Mouse (Mus musculus): ENCODE data around the gene Sox9. TPM values are rescaled to one million over a fixed set of nuclear protein-coding genes. Genes with fewer than 3 reads are reported as not detected.

Sox9 gene
- total RNA-seq, 2 experiments from 2014 or later: 1.1 to 1.9 TPM

- DNase-seq: no peak
These were observed 16.9 kb downstream of the Sox9 start for GRCm38 (mm10) chr11:112798831-112799382.

GRCm38 (mm10) chr11:112801189-112801818 lies 19.3 kb downstream of the Sox9 start:
- DNase-seq: no peak

DNA sequence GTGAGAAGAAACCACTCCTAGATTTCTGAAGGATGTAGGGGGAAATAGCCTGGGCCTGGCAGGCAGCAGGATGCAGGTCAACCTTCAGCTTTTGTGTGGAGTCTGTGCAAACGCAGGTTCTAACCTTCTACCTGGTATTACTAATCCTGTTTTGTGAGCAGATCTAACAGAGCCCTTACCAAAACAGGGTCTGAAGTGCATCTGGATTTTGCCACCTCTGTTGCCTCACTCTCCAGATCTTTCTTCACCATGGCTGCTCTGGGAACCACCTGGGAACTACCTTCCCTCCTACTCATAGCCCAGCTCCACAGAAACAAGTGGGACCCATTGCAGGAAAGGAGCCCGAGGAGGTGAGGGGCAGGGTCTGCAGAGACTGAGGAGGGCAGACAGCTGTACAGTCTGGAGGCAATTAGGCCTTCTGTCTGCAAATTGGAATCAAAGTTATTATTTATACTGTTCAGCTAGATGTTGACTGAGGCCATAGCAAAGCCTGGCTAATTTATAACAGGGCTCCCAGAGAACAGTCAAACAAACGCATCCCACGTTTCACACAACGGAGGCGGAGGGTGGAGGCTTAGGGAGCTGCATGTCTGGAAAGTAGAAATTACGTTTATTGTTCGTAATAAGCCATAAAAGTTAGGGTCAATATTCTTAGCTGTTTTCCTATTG lies 25.9 kb downstream of the Sox9 start:
- no peak for DNase-seq

GRCm38 (mm10) chr11:112810447-112811151 lies 28.6 kb downstream of the Sox9 start:
- peak in 1 of 2 experiments; percentile 37 for DNase-seq

GRCm38 (mm10) chr11:112811152-112811871 lies 29.3 kb downstream of the Sox9 start:
- DNase-seq: peak; percentile 78 to 83

- no peak for DNase-seq
These were observed 36.0 kb downstream of the Sox9 start for GRCm38 (mm10) chr11:112817829-112818650.

GRCm38 (mm10) chr11:112818651-112819270 lies 36.7 kb downstream of the Sox9 start:
- DNase-seq: peak in 1 of 2 experiments; percentile 36

- DNase-seq: no peak
These were observed 39.5 kb downstream of the Sox9 start for GRCm38 (mm10) chr11:112821536-112821935.

DNA sequence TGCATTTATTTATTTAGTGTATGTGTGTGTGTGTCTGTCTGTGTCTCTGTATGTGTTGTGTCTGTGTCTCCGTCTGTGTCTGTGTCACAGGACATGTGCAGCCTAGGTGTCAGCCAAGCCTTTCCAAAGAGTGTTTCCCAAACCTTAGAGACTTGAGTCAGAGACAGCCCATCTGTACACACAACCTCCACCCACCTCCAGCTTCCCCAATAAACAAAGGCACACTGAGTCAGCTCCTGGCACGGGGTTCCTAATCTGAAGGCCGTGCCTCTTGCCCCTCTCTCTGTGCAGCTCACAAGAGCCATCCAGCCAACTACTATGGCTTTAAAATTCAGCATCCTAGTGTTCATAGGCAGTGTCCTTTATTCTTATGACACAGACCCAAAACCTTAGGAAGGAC lies 42.1 kb downstream of the Sox9 start:
- peak; percentile 17 to 22 for DNase-seq

GRCm38 (mm10) chr11:112826193-112827043 lies 44.4 kb downstream of the Sox9 start:
- DNase-seq: no peak

DNA sequence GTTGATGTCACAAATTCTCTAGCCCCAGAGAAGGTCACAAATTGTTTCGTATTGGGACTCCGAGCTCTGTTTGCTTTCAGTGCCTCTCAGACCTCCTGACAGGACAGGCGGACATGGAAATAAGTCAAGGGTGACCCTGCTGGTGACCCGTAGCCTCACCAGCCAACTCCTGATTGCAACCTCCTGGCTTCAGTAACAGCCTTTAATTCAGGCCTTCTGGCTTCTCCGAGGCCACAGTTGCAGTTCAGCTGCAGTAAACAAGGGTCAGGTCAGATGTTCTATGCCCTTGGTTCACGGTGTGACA lies 45.0 kb downstream of the Sox9 start:
- DNase-seq: no peak

DNA sequence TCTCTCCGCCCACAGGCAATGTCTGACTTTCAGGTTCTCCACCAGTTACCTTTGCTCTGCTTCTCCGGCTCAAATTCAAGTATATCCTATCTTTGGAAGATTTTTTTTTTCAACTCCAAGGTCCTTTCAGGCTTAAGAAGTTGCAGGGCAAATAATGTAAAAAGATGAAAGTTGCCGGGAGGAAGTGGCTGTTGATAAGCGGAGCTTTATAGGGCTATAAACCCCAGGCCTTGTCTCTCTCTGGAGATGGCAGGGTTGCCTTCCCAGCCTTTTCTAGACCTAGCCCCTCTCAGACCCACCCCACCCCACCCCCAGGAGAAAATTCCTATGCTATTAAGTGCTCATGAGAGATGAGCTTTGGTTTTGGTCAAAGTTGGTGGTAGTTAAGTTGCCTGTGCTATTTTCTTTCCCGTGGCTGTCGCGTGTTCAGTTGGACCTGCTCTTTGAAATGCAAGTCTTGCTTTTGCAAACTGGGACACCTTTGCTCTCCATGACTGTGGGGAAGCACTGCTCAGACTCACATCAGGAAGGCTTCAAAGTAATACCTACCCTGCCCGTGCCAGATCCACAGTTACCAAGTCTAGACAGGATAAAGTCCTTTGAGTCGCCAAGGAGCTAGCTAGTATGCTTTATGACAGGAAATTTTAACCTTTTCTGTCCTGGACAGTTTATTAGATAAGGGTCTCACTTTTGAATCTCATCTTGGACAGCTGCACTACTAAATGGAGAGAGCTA lies 46.7 kb downstream of the Sox9 start:
- no peak for DNase-seq

DNA sequence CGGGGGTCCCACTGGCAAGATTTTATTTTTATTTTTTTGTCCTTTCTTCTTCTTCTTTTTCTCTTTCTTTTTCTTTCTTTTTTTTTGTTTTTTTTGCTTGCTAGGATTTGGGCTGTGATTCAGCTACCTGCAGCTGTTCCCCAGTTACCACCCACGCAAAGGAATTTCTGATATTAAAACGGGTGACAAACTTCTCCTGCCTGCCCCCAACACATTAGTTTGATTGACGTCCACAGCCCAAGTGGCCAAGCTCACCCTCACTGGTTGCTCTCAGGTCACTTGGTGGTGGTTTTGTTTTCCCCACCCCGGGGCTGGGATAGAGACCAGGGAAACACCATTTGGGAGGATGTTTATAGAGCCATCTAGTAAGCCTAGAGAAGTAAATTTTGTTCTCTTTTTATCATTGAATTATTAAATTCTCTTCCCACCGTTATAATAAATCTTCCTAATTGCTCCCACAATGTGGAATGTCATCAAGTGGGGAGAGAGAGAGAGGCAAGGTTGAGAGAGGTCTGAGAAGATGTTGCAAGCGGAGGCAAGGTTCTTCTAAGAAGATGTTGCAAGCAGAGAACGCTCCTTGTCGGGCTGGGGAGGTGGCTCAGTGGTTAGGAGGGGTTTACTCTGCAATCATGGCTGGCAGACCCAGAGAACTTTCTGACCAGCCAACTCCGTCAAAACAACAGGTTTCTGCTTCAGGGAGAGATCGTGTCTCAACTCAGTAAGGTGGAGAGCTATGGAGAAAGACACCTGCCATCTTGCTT lies 52.4 kb downstream of the Sox9 start:
- DNase-seq: no peak

GRCm38 (mm10) chr11:112835468-112836092 lies 53.6 kb downstream of the Sox9 start:
- no peak for DNase-seq

Measured in adrenal gland, postnatal 36 days (tissue).